Mouse (Mus musculus) ES-E14 (cell line): Measurements from ENCODE around the gene Timm8a1.

Source experiments
- MAFK ChIP-seq: IDR thresholded peaks from 2 replicates; pipeline ENCODE4 v1.6.1; 2014; ENCODE audit warnings: mild to moderate bottlenecking, low read depth, low read length, inconsistent platforms; ENCODE audit not compliant: insufficient read depth
- ZC3H11A ChIP-seq: IDR thresholded peaks from 2 replicates; pipeline ENCODE4 v1.6.1; 2012; ENCODE audit warnings: low read depth, mild to moderate bottlenecking, inconsistent platforms, low read length, borderline replicate concordance
- ZNF384 ChIP-seq: IDR thresholded peaks from 2 replicates; pipeline ENCODE4 v1.6.1; 2012; ENCODE audit warnings: low read depth, low read length, inconsistent platforms

GRCm38 (mm10) chrX:134589836-134590235 lies 48.2 kb upstream of the Timm8a1 start:
- TF ChIP-seq ZC3H11A (no peak), MAFK (no peak), ZNF384 (no peak)
